Mouse (Mus musculus): ENCODE measurements at regions not wholly inside any gene's neighbourhood (a gene's known extent, or its start where the extent isn't known, plus 50 kb on each side); places are given as distances from the start of the nearest gene placed in this dataset.

DNA sequence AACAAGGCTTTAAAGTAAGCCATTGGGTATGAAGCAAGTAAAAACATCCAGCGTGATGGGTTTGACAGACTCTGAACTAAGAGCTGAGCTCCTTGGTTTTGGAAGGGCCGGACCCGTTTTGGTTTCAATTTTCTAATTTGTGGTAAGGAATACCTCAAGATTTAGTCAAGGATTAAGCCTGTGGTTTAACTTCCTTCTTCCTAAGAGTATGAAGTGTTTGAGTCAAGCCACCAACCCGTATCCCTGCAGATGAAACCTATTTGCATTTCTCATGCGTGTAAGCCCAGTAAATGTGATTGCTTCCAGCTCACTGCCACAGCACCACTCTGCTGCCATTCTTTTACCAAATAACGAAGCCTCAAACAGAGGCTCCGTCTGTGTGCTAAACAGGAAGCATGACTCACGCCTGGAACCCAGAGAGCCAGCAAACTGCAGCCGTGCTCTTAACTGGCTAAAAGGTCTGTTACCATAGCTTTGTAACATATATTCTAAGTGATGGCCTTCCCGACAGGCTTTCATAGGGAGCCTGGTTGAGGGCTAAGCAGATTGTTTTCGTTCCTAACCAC, 149.7 kb downstream of the Etv1 start:
- H3K4me3 ChIP-seq (ENCODE audit: insufficient read depth, low read length): peak overlapping the region; percentile 42
- TF ChIP-seq POLR2A (IDR thresholded peaks at IDR 0.05; ENCODE audit: borderline replicate concordance, low read depth, low read length) (no peak), CTCF (IDR thresholded peaks at IDR 0.05; ENCODE audit: low read depth, low read length) (no peak)
- peak overlapping the region; percentile 68 for H3K27ac ChIP-seq (ENCODE audit: insufficient read depth, low read depth, low read length)
- H3K4me1 ChIP-seq (ENCODE audit: control insufficient read depth, insufficient read depth, low read length): peaks cover 20% of the 10 kb centered on the region

DNA sequence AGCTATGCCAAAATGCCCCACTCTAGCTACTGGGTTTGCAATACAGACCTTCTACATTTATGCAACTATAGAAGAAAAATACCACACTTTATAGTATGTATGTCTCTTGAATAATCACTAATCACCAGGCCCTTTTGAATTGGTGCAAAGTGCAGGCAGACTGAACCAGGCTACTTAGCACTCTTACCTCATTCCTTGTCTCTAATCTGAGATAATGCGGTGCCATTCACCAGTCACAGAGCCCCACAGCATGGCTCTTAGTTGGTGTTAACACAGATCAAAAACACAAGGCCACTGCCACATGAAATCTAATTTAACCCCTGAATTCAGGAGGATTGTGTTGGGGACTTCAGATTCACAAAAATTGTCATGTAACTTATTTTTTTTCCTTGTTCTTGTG, 150.5 kb downstream of the Etv1 start:
- Histone ChIP-seq H3K4me3 (ENCODE audit: insufficient read depth, low read length) (no peak overlapping the region), H3K4me1 (ENCODE audit: control insufficient read depth, insufficient read depth, low read length) (peaks cover 20% of the 10 kb centered on the region), H3K27ac (ENCODE audit: insufficient read depth, low read depth, low read length) (peak overlapping the region; percentile 68)
- TF ChIP-seq CTCF (IDR thresholded peaks at IDR 0.05; ENCODE audit: low read depth, low read length): no peak

DNA sequence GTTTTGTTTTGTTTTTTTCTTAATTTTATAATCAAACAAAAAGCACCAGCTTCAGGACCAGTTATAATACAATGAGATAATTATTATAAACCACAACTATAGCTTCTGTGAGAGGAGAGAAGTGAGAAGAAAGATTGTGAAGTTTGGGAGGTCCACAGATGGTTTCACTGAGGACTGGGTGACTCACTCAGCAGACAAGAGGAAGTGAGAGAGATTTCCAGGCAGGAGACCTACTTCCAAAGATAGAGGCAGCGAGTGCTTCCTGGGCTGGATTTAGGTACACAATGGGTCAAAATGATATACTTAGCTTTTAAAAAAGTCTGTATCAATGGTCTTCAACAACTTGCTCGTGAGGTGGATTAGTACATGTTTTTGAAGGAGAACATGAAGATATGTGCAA, 152.6 kb downstream of the Etv1 start:
- no peak overlapping the region for H3K4me3 ChIP-seq (ENCODE audit: insufficient read depth, low read length)
- no peak overlapping the region for H3K27ac ChIP-seq (ENCODE audit: insufficient read depth, low read depth, low read length)
- TF ChIP-seq POLR2A (IDR thresholded peaks at IDR 0.05; ENCODE audit: borderline replicate concordance, low read depth, low read length): no peak
- TF ChIP-seq CTCF (IDR thresholded peaks at IDR 0.05; ENCODE audit: low read depth, low read length): no peak
- peaks cover 20% of the 10 kb centered on the region for H3K4me1 ChIP-seq (ENCODE audit: control insufficient read depth, insufficient read depth, low read length)

DNA sequence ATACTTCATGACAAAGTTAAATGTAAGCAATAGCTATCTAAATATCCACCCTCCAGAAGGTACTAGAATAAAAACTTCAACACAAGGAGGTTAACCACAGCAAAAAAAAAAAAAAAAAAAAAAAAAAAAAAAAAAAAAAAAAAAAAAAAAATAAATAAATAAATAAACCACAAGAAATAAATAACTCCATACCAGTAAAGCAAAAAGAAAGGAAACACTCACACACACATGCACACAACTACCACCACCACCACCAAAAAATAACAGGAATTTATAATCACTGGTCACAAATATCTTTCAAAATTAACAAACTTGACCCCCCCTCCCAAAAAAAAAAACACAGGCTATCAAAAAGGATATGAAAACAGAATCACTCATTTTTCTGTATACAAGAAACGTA, 180.4 kb downstream of the Etv1 start:
- no peak for TF ChIP-seq CTCF (IDR thresholded peaks at IDR 0.05; ENCODE audit: low read depth, low read length)
- no peak for TF ChIP-seq POLR2A (IDR thresholded peaks at IDR 0.05; ENCODE audit: borderline replicate concordance, low read depth, low read length)
- no peak overlapping the region for H3K27ac ChIP-seq (ENCODE audit: insufficient read depth, low read depth, low read length)
- H3K4me3 ChIP-seq (ENCODE audit: insufficient read depth, low read length): no peak overlapping the region
- H3K4me1 ChIP-seq (ENCODE audit: control insufficient read depth, insufficient read depth, low read length): no peaks in the 10 kb centered on the region

DNA sequence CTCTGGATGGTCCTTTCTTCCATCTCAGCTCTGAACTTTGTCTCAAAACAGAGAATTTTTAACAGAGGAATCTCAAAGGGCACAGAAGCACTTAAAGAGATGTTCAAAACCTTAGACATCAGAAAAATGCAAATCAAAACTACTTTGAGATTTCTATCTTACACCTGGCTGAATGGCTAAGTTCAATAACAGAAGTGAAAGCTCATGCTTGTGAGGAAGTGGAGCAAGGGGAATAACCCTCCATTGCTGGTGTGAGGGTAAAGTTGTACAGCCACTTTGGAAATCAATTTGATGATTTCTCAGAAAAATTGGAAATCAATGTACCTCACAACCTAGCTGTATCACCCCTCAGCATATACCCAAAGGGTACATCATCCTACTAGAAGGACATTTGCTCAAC, 183.1 kb downstream of the Etv1 start:
- TF ChIP-seq CTCF (IDR thresholded peaks at IDR 0.05; ENCODE audit: low read depth, low read length) (no peak), POLR2A (IDR thresholded peaks at IDR 0.05; ENCODE audit: borderline replicate concordance, low read depth, low read length) (no peak)
- H3K27ac ChIP-seq (ENCODE audit: insufficient read depth, low read depth, low read length): no peak overlapping the region
- H3K4me1 ChIP-seq (ENCODE audit: control insufficient read depth, insufficient read depth, low read length): no peaks in the 10 kb centered on the region
- H3K4me3 ChIP-seq (ENCODE audit: insufficient read depth, low read length): no peak overlapping the region

DNA sequence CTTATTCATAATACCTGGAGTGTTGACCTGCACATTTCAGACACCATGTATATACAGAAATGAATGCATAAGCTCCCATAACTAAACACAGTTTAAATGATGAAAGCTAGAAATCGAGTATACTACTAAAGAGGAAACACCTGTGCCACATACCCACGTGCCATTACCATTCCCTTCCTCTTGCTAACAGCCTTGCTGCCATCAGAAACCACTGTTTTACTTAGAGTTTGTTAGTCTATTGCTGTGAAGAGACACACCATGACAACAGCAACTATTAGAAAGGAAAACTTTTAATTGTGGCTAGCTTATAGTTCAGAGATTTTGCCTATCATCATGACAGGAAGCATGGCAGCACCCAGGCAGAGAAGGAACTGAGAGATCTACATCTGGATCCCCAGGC, 191.2 kb downstream of the Etv1 start:
- Histone ChIP-seq H3K4me1 (ENCODE audit: control insufficient read depth, insufficient read depth, low read length) (no peaks in the 10 kb centered on the region), H3K27ac (ENCODE audit: insufficient read depth, low read depth, low read length) (no peak overlapping the region), H3K4me3 (ENCODE audit: insufficient read depth, low read length) (no peak overlapping the region)
- no peak for TF ChIP-seq POLR2A (IDR thresholded peaks at IDR 0.05; ENCODE audit: borderline replicate concordance, low read depth, low read length)
- no peak for TF ChIP-seq CTCF (IDR thresholded peaks at IDR 0.05; ENCODE audit: low read depth, low read length)

DNA sequence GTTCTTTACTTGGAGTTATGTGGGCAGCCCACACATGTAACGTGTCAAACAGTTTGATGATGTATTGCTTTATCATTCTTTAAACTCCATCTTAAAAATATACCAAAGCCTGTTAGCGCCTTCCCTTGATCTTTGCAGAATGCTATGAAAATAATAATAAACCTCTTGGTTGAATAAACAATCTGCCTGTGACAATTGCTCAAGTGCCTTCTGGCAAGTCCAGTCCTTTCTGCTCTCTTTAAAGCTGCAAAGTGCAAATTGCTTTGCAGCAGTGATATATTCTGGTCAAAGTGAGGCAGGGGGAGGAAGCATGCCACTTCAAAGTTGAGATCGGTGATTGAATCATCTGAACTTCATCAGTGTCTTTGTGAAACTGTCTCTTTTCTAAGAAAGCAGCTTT, 193.0 kb downstream of the Etv1 start:
- Histone ChIP-seq H3K4me3 (ENCODE audit: insufficient read depth, low read length) (no peak overlapping the region), H3K27ac (ENCODE audit: insufficient read depth, low read depth, low read length) (no peak overlapping the region), H3K4me1 (ENCODE audit: control insufficient read depth, insufficient read depth, low read length) (no peaks in the 10 kb centered on the region)
- TF ChIP-seq CTCF (IDR thresholded peaks at IDR 0.05; ENCODE audit: low read depth, low read length) (no peak), POLR2A (IDR thresholded peaks at IDR 0.05; ENCODE audit: borderline replicate concordance, low read depth, low read length) (no peak)

DNA sequence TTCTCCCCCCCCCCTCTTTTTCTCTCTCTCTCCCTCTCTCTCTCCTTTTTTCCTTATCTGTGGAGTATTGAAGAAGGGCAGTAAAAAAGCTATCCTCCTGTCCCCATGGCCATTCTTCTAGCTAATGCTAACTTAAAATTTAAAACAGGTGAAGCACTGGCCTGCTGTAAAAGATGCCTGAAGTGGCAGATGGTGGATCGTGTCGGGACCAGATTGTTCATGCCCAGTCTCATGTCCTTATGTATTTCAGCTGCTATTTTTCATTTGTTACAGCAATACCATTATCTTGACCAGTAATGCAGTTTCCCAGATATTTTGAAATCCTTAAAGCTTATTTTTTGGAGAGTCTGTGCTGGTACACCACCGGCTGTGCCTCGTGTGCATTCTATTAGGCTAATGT, 196.3 kb downstream of the Etv1 start:
- Histone ChIP-seq H3K4me3 (ENCODE audit: insufficient read depth, low read length) (no peak overlapping the region), H3K4me1 (ENCODE audit: control insufficient read depth, insufficient read depth, low read length) (no peaks in the 10 kb centered on the region), H3K27ac (ENCODE audit: insufficient read depth, low read depth, low read length) (no peak overlapping the region)
- TF ChIP-seq CTCF (IDR thresholded peaks at IDR 0.05; ENCODE audit: low read depth, low read length): no peak
- TF ChIP-seq POLR2A (IDR thresholded peaks at IDR 0.05; ENCODE audit: borderline replicate concordance, low read depth, low read length): no peak

DNA sequence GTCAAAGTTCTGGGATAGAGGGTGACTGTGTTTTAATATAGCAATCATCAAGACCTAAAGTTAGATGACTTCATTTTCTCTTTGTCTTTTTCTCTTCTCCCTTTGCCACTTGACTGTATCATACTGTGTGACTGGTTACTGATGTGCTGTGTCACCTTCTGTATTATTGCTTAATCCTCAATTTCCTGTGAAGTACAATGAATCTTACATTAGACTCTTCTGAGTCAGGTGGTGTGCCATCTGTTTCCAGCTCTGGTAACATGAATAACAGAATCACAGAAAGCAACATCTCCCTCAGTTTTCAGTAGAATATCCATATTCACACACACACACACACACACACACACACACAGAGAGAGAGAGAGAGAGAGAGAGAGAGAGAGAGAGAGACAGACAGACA, 203.2 kb downstream of the Etv1 start:
- Histone ChIP-seq H3K4me1 (ENCODE audit: control insufficient read depth, insufficient read depth, low read length) (no peaks in the 10 kb centered on the region), H3K4me3 (ENCODE audit: insufficient read depth, low read length) (no peak overlapping the region), H3K27ac (ENCODE audit: insufficient read depth, low read depth, low read length) (no peak overlapping the region)
- no peak for TF ChIP-seq CTCF (IDR thresholded peaks at IDR 0.05; ENCODE audit: low read depth, low read length)
- TF ChIP-seq POLR2A (IDR thresholded peaks at IDR 0.05; ENCODE audit: borderline replicate concordance, low read depth, low read length): no peak

DNA sequence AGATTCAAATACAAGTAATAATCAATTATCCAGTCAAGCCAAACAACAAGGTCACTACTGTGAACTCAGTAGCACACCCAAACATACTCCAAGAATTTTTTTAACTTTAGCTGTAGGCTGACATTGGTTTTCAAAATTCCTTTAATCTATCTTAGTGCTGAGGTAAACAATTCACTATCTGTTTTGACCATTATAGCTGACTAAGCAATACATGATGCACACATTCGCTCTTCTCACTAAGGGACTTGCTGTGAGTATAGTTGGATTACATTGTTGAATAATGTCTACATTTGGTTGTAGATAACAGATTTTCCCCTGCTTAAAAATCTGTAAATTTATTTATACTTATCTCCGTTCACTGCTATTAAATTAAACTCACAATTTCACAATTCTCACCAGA, 206.7 kb downstream of the Etv1 start:
- Histone ChIP-seq H3K4me1 (ENCODE audit: control insufficient read depth, insufficient read depth, low read length) (no peaks in the 10 kb centered on the region), H3K4me3 (ENCODE audit: insufficient read depth, low read length) (no peak overlapping the region), H3K27ac (ENCODE audit: insufficient read depth, low read depth, low read length) (no peak overlapping the region)
- TF ChIP-seq CTCF (IDR thresholded peaks at IDR 0.05; ENCODE audit: low read depth, low read length) (no peak), POLR2A (IDR thresholded peaks at IDR 0.05; ENCODE audit: borderline replicate concordance, low read depth, low read length) (no peak)

DNA sequence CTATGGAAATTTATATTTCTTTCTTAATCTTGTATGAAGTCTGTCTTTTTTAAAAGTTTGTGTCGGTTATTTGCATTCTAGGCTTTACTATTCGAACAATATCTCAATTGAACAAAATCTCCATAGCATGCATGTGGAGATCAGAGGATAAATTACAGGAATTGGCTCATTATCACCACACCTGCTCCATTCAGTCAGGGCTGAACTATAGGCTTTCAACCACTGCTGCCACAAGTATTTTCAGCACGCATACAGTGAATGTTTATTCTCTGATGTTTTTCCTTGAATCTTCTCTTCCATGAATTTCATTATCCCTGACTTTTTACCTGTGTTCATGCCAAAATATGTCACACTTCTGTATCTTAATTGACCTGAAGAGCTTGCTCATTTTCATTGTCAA, 207.2 kb downstream of the Etv1 start:
- no peaks in the 10 kb centered on the region for H3K4me1 ChIP-seq (ENCODE audit: control insufficient read depth, insufficient read depth, low read length)
- TF ChIP-seq CTCF (IDR thresholded peaks at IDR 0.05; ENCODE audit: low read depth, low read length): no peak
- TF ChIP-seq POLR2A (IDR thresholded peaks at IDR 0.05; ENCODE audit: borderline replicate concordance, low read depth, low read length): no peak
- H3K27ac ChIP-seq (ENCODE audit: insufficient read depth, low read depth, low read length): no peak overlapping the region
- no peak overlapping the region for H3K4me3 ChIP-seq (ENCODE audit: insufficient read depth, low read length)

All from bone marrow macrophage, adult 2 months (primary cell).